Mouse (Mus musculus): ENCODE data around the gene Olfr1357. TPM values are rescaled to one million over a fixed set of nuclear protein-coding genes. Genes with fewer than 3 reads are reported as not detected.

Gene Olfr1357
- polyA plus RNA-seq, 1 experiment from 2014 or later, result not detected

DNA sequence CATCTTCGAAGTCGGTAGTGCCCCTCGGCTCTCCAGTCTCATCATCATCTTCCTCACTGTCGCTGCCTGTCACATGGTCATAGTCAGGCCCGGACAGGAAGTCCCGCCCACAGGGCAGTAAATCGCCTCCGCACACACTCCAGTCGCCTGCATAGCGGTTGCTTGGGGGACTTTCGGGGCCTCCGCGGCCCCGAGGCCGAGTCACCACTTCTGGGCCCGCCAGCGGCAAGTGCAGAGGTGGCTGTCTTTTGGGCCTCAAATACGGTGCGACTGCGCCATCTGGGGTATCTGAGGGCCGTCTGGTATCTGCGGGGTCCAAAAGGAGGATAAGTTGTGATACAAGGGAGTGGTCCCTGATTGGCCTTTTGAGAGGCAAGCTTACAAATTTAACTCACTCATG is 32.3 kb downstream of the Olfr1357 start:
- Histone ChIP-seq H3K4me3 (replicated peaks; ENCODE audit: low read length) (no peak overlapping the region), H3K4me1 (ENCODE audit: control insufficient read depth, insufficient read depth, low read length) (peaks cover 7% of the 10 kb centered on the region), H3K27ac (ENCODE audit: low read length) (no peak overlapping the region), H3K27me3 (ENCODE audit: control insufficient read depth, insufficient read depth, low read length) (no peaks in the 10 kb centered on the region), H3K9me3 (replicated peaks; ENCODE audit: control insufficient read depth, low read length) (no peaks in the 10 kb centered on the region), H3K4me2 (ENCODE audit: low read depth, low read length) (no peak overlapping the region), H3K36me3 (ENCODE audit: control insufficient read depth, insufficient read depth, low read length) (peaks cover 27% of the 10 kb centered on the region), H3K9ac (ENCODE audit: low read length) (no peak overlapping the region)
- no peak for ATAC-seq (ENCODE audit: insufficient read depth, low FRiP score)
- WGBS, result 86% methylated on average over 22 of the region's 22 CpGs

DNA sequence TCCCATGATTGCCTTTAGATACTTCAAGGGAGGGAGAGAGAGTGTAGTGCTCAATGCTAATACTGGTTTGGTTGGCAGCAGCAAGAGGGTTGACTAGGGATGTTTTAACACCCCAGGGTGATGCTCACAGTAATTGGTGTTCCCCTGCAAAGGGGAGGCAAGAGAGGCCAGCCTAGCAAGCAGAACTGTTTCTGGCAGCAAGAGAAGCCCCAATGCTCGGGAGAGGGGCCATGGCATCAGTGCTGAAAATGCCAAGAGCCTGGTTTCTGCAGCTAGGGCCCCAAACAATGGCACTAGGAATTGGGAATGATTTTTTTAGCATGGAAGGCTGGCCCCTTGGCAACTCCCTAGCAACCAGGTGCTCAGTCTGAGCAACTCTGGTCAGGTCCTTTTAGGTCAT is 32.9 kb downstream of the Olfr1357 start:
- H3K4me1 ChIP-seq (ENCODE audit: control insufficient read depth, insufficient read depth, low read length), result peaks cover under 1% of the 10 kb centered on the region; the same call in 1 of the 2 replicates
- no peak overlapping the region for H3K9ac ChIP-seq (ENCODE audit: low read length)
- H3K36me3 ChIP-seq (ENCODE audit: control insufficient read depth, insufficient read depth, low read length), result peaks cover 27% of the 10 kb centered on the region
- no peak for ATAC-seq (ENCODE audit: insufficient read depth, low FRiP score)
- no peak overlapping the region for H3K27ac ChIP-seq (ENCODE audit: low read length)
- H3K4me3 ChIP-seq (replicated peaks; ENCODE audit: low read length), result no peak overlapping the region
- no peak overlapping the region for H3K4me2 ChIP-seq (ENCODE audit: low read depth, low read length)
- no peaks in the 10 kb centered on the region for H3K9me3 ChIP-seq (replicated peaks; ENCODE audit: control insufficient read depth, low read length)
- H3K27me3 ChIP-seq (ENCODE audit: control insufficient read depth, insufficient read depth, low read length), result no peaks in the 10 kb centered on the region
- 79% methylated on average over 1 of the region's 1 CpGs for WGBS

DNA sequence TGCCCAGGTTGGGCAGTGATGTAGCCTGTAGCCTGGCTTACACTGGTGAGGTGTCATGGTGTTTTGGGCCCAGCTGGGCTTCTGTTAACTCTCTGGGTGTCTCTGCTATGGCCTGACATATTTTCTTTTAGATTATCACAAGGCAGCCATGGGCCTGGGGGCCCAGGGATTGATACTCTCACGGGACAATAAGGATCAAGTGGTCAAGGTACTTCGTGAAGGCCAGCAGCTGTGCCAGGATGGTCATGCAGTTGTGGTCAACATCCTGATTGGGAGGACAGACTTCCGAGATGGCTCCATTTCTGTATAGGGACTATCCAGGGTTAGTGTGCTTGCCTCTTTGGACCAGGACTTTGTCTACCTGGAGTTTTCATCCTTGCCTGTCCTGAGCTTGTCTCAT is 33.9 kb downstream of the Olfr1357 start:
- Histone ChIP-seq H3K4me1 (ENCODE audit: control insufficient read depth, insufficient read depth, low read length) (no peaks in the 10 kb centered on the region), H3K9ac (ENCODE audit: low read length) (no peak overlapping the region), H3K4me3 (replicated peaks; ENCODE audit: low read length) (no peak overlapping the region), H3K4me2 (ENCODE audit: low read depth, low read length) (no peak overlapping the region), H3K36me3 (ENCODE audit: control insufficient read depth, insufficient read depth, low read length) (peaks cover 24% of the 10 kb centered on the region), H3K9me3 (replicated peaks; ENCODE audit: control insufficient read depth, low read length) (no peaks in the 10 kb centered on the region), H3K27me3 (ENCODE audit: control insufficient read depth, insufficient read depth, low read length) (no peaks in the 10 kb centered on the region), H3K27ac (ENCODE audit: low read length) (no peak overlapping the region)
- WGBS, result 70% methylated on average over 3 of the region's 3 CpGs
- no peak for ATAC-seq (ENCODE audit: insufficient read depth, low FRiP score)

DNA sequence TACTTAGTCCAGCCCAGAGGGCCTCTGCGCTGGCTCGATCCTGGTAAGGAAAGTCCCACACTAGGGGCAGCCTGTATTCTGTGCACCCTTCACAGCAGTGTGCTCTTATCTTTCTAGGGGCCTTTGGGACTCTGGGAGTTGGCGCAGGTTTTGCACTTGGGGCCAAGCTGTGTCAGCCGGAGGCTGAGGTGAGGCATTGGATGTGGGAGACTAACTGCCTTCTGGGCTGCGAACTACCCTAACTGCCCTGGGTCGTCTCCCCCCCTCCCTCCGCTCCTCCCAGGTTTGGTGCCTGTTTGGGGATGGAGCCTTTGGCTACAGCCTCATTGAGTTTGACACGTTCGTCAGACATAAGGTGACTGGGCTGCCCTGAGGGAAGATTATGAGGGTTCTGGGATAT is 34.5 kb downstream of the Olfr1357 start:
- Histone ChIP-seq H3K9ac (ENCODE audit: low read length) (no peak overlapping the region), H3K9me3 (replicated peaks; ENCODE audit: control insufficient read depth, low read length) (no peaks in the 10 kb centered on the region), H3K27me3 (ENCODE audit: control insufficient read depth, insufficient read depth, low read length) (no peaks in the 10 kb centered on the region), H3K27ac (ENCODE audit: low read length) (no peak overlapping the region), H3K4me3 (replicated peaks; ENCODE audit: low read length) (no peak overlapping the region), H3K36me3 (ENCODE audit: control insufficient read depth, insufficient read depth, low read length) (peaks cover 20% of the 10 kb centered on the region), H3K4me2 (ENCODE audit: low read depth, low read length) (no peak overlapping the region), H3K4me1 (ENCODE audit: control insufficient read depth, insufficient read depth, low read length) (no peaks in the 10 kb centered on the region)
- ATAC-seq (ENCODE audit: insufficient read depth, low FRiP score), result no peak
- 73% methylated on average over 9 of the region's 9 CpGs for WGBS

DNA sequence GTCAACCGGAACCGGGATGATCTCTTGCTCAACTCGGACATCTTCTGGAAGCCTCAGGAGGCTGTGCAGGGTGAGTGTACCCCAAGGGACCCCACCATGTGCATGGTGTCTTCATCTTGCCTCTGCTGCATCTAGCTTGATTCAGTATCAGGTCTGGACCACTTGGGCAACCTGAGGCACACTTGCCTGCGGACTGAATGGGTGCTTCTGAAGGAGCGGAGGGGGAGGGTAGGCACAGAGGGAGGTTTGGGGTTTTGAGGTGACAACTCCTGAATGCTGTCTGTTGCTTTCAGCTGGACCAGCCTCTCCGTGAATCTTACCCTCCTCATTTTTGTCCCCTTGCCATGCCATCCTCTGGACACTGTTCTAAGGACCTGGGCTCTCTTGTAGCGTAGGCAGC is 36.8 kb downstream of the Olfr1357 start:
- Histone ChIP-seq H3K4me2 (ENCODE audit: low read depth, low read length) (no peak overlapping the region), H3K27me3 (ENCODE audit: control insufficient read depth, insufficient read depth, low read length) (no peaks in the 10 kb centered on the region), H3K9ac (ENCODE audit: low read length) (no peak overlapping the region), H3K4me1 (ENCODE audit: control insufficient read depth, insufficient read depth, low read length) (no peaks in the 10 kb centered on the region), H3K36me3 (ENCODE audit: control insufficient read depth, insufficient read depth, low read length) (peaks cover 18% of the 10 kb centered on the region), H3K27ac (ENCODE audit: low read length) (no peak overlapping the region), H3K9me3 (replicated peaks; ENCODE audit: control insufficient read depth, low read length) (no peaks in the 10 kb centered on the region), H3K4me3 (replicated peaks; ENCODE audit: low read length) (no peak overlapping the region)
- 90% methylated on average over 7 of the region's 7 CpGs for WGBS
- ATAC-seq (ENCODE audit: insufficient read depth, low FRiP score), result no peak

DNA sequence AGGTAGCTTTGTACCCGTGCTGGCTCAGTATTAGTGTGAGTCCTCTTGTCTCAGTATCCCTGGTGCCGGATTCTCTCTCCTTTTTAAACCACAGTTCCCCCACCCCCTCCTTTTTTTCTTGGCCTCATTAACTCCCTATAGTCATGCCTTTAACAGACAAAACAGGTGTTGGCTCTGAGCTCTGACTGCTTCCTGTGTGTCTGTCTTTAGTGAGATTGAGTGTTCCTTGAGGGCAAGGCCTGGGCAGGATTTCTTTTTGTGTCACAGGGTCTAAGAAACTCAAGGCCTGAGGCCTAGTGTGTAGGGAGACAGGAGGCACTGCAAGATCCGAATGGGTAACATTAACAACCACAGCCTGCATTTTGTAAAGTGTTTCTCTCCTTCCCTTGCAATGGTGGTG is 39.7 kb downstream of the Olfr1357 start:
- Histone ChIP-seq H3K36me3 (ENCODE audit: control insufficient read depth, insufficient read depth, low read length) (peaks cover 4% of the 10 kb centered on the region; the same call in 1 of the 2 replicates), H3K27ac (ENCODE audit: low read length) (no peak overlapping the region), H3K27me3 (ENCODE audit: control insufficient read depth, insufficient read depth, low read length) (no peaks in the 10 kb centered on the region), H3K4me3 (replicated peaks; ENCODE audit: low read length) (no peak overlapping the region), H3K4me1 (ENCODE audit: control insufficient read depth, insufficient read depth, low read length) (peaks cover 6% of the 10 kb centered on the region; the same call in 1 of the 2 replicates), H3K9ac (ENCODE audit: low read length) (no peak overlapping the region), H3K4me2 (ENCODE audit: low read depth, low read length) (no peak overlapping the region), H3K9me3 (replicated peaks; ENCODE audit: control insufficient read depth, low read length) (no peaks in the 10 kb centered on the region)
- 80% methylated on average over 3 of the region's 3 CpGs for WGBS
- no peak for ATAC-seq (ENCODE audit: insufficient read depth, low FRiP score)

DNA sequence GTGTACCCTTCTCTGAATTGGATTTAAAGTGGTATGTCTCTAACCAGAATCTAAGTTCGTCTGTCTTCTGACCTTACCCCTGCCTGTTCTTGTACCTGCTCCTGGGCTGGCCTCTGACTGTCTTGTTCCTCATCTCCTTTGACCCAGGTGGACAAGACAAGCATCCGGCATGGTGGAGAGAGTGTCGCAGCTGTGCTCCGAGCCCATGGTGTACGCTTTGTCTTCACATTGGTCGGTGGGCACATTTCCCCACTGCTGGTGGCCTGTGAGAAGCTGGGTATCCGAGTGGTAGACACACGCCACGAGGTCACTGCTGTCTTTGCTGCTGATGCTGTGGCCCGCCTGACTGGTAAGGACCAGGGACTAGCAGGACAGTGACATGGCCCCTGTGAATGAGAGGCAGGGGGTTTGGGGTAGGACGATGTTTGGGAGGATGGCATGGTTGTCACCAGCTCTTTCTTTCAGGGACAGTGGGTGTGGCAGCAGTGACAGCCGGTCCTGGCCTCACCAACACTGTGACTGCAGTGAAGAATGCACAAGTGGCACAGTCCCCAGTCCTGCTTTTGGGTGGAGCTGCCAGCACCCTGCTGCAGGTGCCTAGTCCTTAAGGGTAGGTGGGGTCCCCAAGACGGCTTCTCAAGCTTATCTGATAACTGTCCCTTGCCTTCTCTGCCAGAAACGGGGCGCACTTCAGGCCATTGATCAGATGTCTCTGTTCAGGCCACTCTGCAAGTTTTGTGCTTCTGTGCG is 41.3 kb downstream of the Olfr1357 start:
- Histone ChIP-seq H3K4me2 (ENCODE audit: low read depth, low read length) (no peak overlapping the region), H3K36me3 (ENCODE audit: control insufficient read depth, insufficient read depth, low read length) (peaks cover 4% of the 10 kb centered on the region; the same call in 1 of the 2 replicates), H3K27me3 (ENCODE audit: control insufficient read depth, insufficient read depth, low read length) (no peaks in the 10 kb centered on the region), H3K27ac (ENCODE audit: low read length) (no peak overlapping the region), H3K9me3 (replicated peaks; ENCODE audit: control insufficient read depth, low read length) (no peaks in the 10 kb centered on the region), H3K9ac (ENCODE audit: low read length) (no peak overlapping the region), H3K4me3 (replicated peaks; ENCODE audit: low read length) (no peak overlapping the region), H3K4me1 (ENCODE audit: control insufficient read depth, insufficient read depth, low read length) (peaks cover 6% of the 10 kb centered on the region; the same call in 1 of the 2 replicates)
- 91% methylated on average over 16 of the region's 16 CpGs for WGBS
- no peak for ATAC-seq (ENCODE audit: insufficient read depth, low FRiP score)

DNA sequence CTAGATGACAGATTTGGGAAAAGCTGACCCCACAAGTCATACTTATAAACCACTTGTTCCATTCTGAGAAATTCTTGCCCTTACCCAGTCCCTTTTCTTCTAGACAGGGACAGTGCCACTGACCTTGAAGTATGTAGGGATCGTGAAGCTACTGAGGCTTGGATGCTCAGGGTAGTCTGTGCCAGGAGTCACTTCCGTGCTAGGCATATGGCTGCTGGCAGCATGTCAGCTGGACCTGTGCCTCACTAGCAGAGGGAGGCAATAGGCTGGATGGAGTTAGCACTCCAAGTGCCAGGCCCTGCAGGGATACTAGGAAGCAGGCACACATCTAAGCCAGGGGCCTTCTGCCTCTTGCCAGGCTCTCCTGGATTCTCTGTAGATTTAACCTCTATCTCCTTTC is 42.2 kb downstream of the Olfr1357 start:
- Histone ChIP-seq H3K27ac (ENCODE audit: low read length) (peak overlapping the region; percentile 96), H3K9ac (ENCODE audit: low read length) (peak overlapping the region; percentile 86), H3K4me1 (ENCODE audit: control insufficient read depth, insufficient read depth, low read length) (peaks cover 6% of the 10 kb centered on the region; the same call in 1 of the 2 replicates), H3K4me2 (ENCODE audit: low read depth, low read length) (peak overlapping the region; percentile 80), H3K4me3 (replicated peaks; ENCODE audit: low read length) (peak overlapping the region; percentile 71; the same call in 1 of the 2 replicates), H3K9me3 (replicated peaks; ENCODE audit: control insufficient read depth, low read length) (no peaks in the 10 kb centered on the region), H3K36me3 (ENCODE audit: control insufficient read depth, insufficient read depth, low read length) (peaks cover 4% of the 10 kb centered on the region; the same call in 1 of the 2 replicates), H3K27me3 (ENCODE audit: control insufficient read depth, insufficient read depth, low read length) (no peaks in the 10 kb centered on the region)
- WGBS, result 50% methylated on average over 2 of the region's 2 CpGs
- ATAC-seq (ENCODE audit: insufficient read depth, low FRiP score), result no peak

DNA sequence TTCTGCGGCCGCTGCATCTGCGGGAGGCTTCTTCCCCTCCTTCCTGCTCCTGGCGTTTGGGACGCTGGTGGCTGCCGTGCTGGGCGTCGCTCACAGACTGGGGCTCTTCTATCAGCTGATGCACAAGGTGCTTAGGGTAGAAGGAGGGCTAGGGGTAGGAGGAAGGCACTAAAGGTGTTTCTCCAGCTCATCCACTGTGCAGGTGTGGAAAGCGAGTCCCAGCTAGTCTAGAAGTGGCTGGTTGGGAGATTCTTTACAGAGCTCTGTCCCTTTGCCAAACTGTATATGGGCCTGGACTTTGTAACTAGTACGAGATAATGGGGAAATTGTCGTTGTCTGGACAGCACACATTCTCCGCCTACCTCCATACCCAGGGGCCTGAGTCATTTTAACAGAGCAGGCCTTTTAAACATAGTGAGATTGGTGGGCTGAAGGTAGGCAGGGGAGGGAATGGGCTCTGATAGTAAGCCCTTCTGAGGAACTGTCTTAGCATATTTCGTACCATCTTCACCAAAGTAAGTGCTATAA is 42.7 kb downstream of the Olfr1357 start:
- peaks cover 6% of the 10 kb centered on the region; the same call in 1 of the 2 replicates for H3K4me1 ChIP-seq (ENCODE audit: control insufficient read depth, insufficient read depth, low read length)
- H3K9ac ChIP-seq (ENCODE audit: low read length), result peak overlapping the region; percentile 86
- peak; percentile 15 for ATAC-seq (ENCODE audit: insufficient read depth, low FRiP score)
- no peaks in the 10 kb centered on the region for H3K9me3 ChIP-seq (replicated peaks; ENCODE audit: control insufficient read depth, low read length)
- peak overlapping the region; percentile 80 for H3K4me2 ChIP-seq (ENCODE audit: low read depth, low read length)
- H3K27ac ChIP-seq (ENCODE audit: low read length), result peak overlapping the region; percentile 96
- WGBS, result 7% methylated on average over 13 of the region's 13 CpGs
- no peaks in the 10 kb centered on the region for H3K27me3 ChIP-seq (ENCODE audit: control insufficient read depth, insufficient read depth, low read length)
- peaks cover 4% of the 10 kb centered on the region; the same call in 1 of the 2 replicates for H3K36me3 ChIP-seq (ENCODE audit: control insufficient read depth, insufficient read depth, low read length)
- H3K4me3 ChIP-seq (replicated peaks; ENCODE audit: low read length), result peak overlapping the region; percentile 71
